Mouse (Mus musculus): ENCODE data around the gene Fbxl19. TPM values are rescaled to one million over a fixed set of nuclear protein-coding genes. Genes with fewer than 3 reads are reported as not detected.
A peak's percentile ranks its signal among the peaks of the same experiment; 100 is the strongest.
"Not testable (repeated sequence)": the region's sequence is repeated elsewhere in the genome, so short reads cannot be mapped to it uniquely, and the experiment has no call there.

Fbxl19 gene
- polyA plus RNA-seq, 1 experiment from 2014 or later = 3.8 TPM

GRCm38 (mm10) chr7:127771262-127771661, 26.9 kb downstream of the Fbxl19 start:
- 56% methylated on average over 5 of the region's 5 CpGs for WGBS
- H3K27ac ChIP-seq = peak overlapping the region; percentile 97; the same call in 1 of the 2 replicates
- no peak overlapping the region for H3K9ac ChIP-seq
- H3K9me3 ChIP-seq = no peaks in the 10 kb centered on the region
- peaks cover 12% of the 10 kb centered on the region; the same call in 1 of the 2 replicates for H3K36me3 ChIP-seq
- peak overlapping the region; percentile 67; the same call in 1 of the 2 replicates for H3K4me3 ChIP-seq (replicated peaks)
- peak overlapping the region; percentile 80 for H3K4me2 ChIP-seq
- no peak for ATAC-seq (ENCODE audit: insufficient read depth, low FRiP score, low read depth)
- no peaks in the 10 kb centered on the region for H3K27me3 ChIP-seq (replicated peaks)
- H3K4me1 ChIP-seq = peaks cover 23% of the 10 kb centered on the region

DNA sequence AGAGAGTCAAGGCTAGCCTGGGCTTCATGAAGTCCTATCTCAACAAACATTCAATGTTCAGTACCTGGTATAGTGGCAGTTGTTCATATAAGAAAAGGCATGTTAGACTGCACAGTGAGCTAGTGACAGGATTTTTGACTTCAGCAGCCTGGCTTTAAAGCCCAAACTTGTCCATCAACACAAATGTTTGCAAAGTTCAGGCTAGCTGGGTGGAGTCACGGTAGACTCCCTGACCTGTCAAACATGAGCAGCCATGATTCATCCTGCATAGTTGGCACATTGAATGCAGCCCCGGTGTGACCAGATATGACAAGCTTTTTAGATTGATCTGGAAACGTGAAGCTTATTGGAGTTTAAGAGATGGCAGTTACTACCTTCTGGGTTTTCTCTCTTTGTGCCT, 27.7 kb downstream of the Fbxl19 start:
- no peak overlapping the region for H3K4me2 ChIP-seq
- no peak for ATAC-seq (ENCODE audit: insufficient read depth, low FRiP score, low read depth)
- no peaks in the 10 kb centered on the region for H3K27me3 ChIP-seq (replicated peaks)
- peaks cover 6% of the 10 kb centered on the region; the same call in 1 of the 2 replicates for H3K36me3 ChIP-seq
- H3K27ac ChIP-seq = peak overlapping the region; percentile 11; the same call in 1 of the 2 replicates
- H3K4me3 ChIP-seq (replicated peaks) = no peak overlapping the region
- 42% methylated on average over 3 of the region's 3 CpGs for WGBS
- H3K4me1 ChIP-seq = peaks cover 23% of the 10 kb centered on the region
- no peak overlapping the region for H3K9ac ChIP-seq
- no peaks in the 10 kb centered on the region for H3K9me3 ChIP-seq

GRCm38 (mm10) chr7:127772557-127772956, 28.2 kb downstream of the Fbxl19 start:
- no peak overlapping the region for H3K4me3 ChIP-seq (replicated peaks)
- WGBS = 77% methylated on average over 1 of the region's 1 CpGs
- H3K9me3 ChIP-seq = no peaks in the 10 kb centered on the region
- no peak overlapping the region for H3K4me2 ChIP-seq
- no peak for ATAC-seq (ENCODE audit: insufficient read depth, low FRiP score, low read depth)
- no peak overlapping the region for H3K9ac ChIP-seq
- H3K4me1 ChIP-seq = peaks cover 23% of the 10 kb centered on the region
- 0 out of 2 replicates have a peak, but pooled peaks cover 3% of the 10 kb centered on the region for H3K36me3 ChIP-seq
- H3K27me3 ChIP-seq (replicated peaks) = no peaks in the 10 kb centered on the region
- peak overlapping the region; percentile 11; the same call in 1 of the 2 replicates for H3K27ac ChIP-seq

DNA sequence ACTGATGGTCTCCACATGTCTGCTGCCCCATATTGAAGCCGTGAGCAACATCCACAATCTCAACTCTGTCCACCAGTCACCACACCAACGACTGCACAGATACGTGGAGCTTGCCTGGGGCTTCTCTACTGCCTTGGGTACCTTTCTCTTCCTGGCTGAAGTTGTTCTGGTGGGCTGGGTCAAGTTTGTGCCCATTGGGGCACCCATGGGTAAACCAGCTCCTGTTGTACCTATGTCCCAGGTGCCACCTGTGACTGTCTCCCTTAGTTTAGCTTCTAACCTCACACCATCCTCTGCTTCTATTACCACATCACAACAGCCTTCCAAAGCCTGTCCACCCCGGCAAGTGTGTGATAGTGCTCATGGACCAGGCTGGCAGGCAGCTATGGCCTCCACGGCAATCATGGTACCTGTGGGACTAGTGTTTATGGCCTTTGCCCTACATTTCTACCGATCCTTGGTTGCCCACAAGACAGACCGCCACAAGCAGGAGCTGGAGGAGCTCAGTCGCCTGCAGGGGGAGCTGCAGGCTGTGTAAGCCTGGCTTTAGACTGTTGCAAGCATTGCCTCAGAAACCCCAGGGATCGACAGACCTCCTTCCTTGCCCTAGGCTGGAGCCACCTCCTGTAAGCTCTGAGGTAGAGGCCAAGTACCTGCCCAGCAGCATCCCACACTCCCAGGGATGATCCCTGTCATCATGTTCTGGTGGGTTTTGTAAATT, 29.5 kb downstream of the Fbxl19 start:
- peaks cover under 1% of the 10 kb centered on the region; the same call in 1 of the 2 replicates for H3K36me3 ChIP-seq
- ATAC-seq (ENCODE audit: insufficient read depth, low FRiP score, low read depth) = no peak
- WGBS = 40% methylated on average over 9 of the region's 9 CpGs
- peaks cover 29% of the 10 kb centered on the region for H3K4me1 ChIP-seq
- no peak overlapping the region for H3K27ac ChIP-seq
- H3K4me3 ChIP-seq (replicated peaks) = no peak overlapping the region
- no peaks in the 10 kb centered on the region for H3K9me3 ChIP-seq
- H3K9ac ChIP-seq = no peak overlapping the region
- no peak overlapping the region for H3K4me2 ChIP-seq
- no peaks in the 10 kb centered on the region for H3K27me3 ChIP-seq (replicated peaks)

- WGBS = 67% methylated on average over 7 of the region's 7 CpGs
- peak overlapping the region; percentile 99 for H3K27ac ChIP-seq
- peaks cover 22% of the 10 kb centered on the region for H3K4me1 ChIP-seq
- 0 out of 2 replicates have a peak overlapping the region, but pooled peaks have one; percentile 84 for H3K9ac ChIP-seq
- not testable (repeated sequence) for H3K27me3 ChIP-seq (replicated peaks); H3K9me3 ChIP-seq; ATAC-seq (ENCODE audit: insufficient read depth, low FRiP score, low read depth)
- peak overlapping the region; percentile 65 for H3K4me2 ChIP-seq
- peak overlapping the region; percentile 94 for H3K4me3 ChIP-seq (replicated peaks)
- peaks cover 11% of the 10 kb centered on the region for H3K36me3 ChIP-seq
Measured at GRCm38 (mm10) chr7:127775837-127776236, 31.5 kb downstream of the Fbxl19 start.

DNA sequence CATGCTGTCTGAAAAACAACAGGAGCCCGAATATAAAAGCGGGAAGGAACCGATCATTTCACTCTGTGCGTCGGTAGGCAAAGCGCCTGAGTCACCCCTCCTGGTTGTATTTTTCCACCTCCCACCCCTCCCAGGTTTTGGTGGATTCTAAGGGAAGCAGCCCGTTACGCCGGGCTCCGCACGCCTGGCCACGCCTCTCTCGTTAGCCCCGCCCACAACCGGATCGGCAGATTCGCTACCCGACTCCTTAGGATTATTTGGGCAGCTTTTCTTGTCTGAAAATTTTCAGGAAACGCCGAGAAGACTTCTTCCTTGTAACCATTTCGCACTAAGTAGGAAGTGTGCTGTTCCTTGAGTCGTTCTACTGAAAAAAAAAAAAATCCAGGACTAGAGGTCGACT, 32.1 kb downstream of the Fbxl19 start, which contains the start of gene Setd1a:
Setd1a (plus strand) TSS at position 245 of the 400 bp plus-strand sequence.
- no peaks in the 10 kb centered on the region for H3K27me3 ChIP-seq (replicated peaks)
- no peaks in the 10 kb centered on the region for H3K9me3 ChIP-seq
- peak within 1 kb of the TSS; percentile 76 for H3K4me2 ChIP-seq
- H3K4me3 ChIP-seq (replicated peaks) = peak within 1 kb of the TSS; percentile 94
- WGBS = under 1% methylated on average over 23 of the region's 23 CpGs
- peak within 1 kb of the TSS; percentile 99 for H3K27ac ChIP-seq
- H3K9ac ChIP-seq = peak within 1 kb of the TSS; percentile 84
- H3K36me3 ChIP-seq = peaks cover 15% of the 10 kb centered on the region
- peak; percentile 67 for ATAC-seq (ENCODE audit: insufficient read depth, low FRiP score, low read depth)
- peaks cover 17% of the 10 kb centered on the region for H3K4me1 ChIP-seq

GRCm38 (mm10) chr7:127776878-127777473, 32.6 kb downstream of the Fbxl19 start:
- Histone ChIP-seq H3K27me3 (replicated peaks) (no peaks in the 10 kb centered on the region), H3K4me3 (replicated peaks) (peak overlapping the region; percentile 94), H3K9ac (peak overlapping the region; percentile 84), H3K9me3 (no peaks in the 10 kb centered on the region), H3K36me3 (peaks cover 18% of the 10 kb centered on the region), H3K4me2 (peak overlapping the region; percentile 65), H3K4me1 (peaks cover 16% of the 10 kb centered on the region), H3K27ac (peak overlapping the region; percentile 99)
- ATAC-seq (ENCODE audit: insufficient read depth, low FRiP score, low read depth) = peak; percentile 91
- WGBS = under 1% methylated on average over 57 of the region's 70 CpGs

GRCm38 (mm10) chr7:127777474-127778266, 33.3 kb downstream of the Fbxl19 start:
- WGBS = 3% methylated on average over 64 of the region's 66 CpGs

DNA sequence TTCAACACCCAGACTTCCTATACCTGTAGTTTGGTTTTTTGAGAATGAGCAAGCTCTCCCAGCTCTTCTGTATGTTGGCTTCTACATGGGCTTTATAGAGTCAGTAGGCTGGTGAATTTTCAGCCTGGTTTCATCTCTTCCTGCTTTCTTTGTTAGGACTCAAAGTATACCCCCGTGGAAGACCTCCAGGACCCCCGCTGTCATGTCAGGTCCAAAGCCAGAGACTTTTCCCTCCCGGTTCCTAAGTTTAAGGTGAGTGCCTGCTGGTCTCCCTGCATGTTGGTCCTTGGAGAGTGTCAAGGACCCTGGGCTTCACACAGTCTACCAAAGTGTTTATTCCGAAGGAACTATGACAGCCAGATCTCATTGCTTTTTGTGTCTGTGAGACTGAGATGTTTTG, 34.0 kb downstream of the Fbxl19 start:
- peak overlapping the region; percentile 94 for H3K4me3 ChIP-seq (replicated peaks)
- 81% methylated on average over 4 of the region's 4 CpGs for WGBS

More at GRCm38 (mm10) chr7:127777474-127778266, 33.3 kb downstream of the Fbxl19 start:
- H3K36me3 ChIP-seq = peaks cover 24% of the 10 kb centered on the region
- no peaks in the 10 kb centered on the region for H3K9me3 ChIP-seq
- H3K27me3 ChIP-seq (replicated peaks) = no peaks in the 10 kb centered on the region
- peak overlapping the region; percentile 76 for H3K4me2 ChIP-seq
- H3K4me3 ChIP-seq (replicated peaks) = peak overlapping the region; percentile 94
- peak; percentile 32 for ATAC-seq (ENCODE audit: insufficient read depth, low FRiP score, low read depth)
- peak overlapping the region; percentile 84 for H3K9ac ChIP-seq
- H3K4me1 ChIP-seq = peaks cover 16% of the 10 kb centered on the region
- H3K27ac ChIP-seq = peak overlapping the region; percentile 99

DNA sequence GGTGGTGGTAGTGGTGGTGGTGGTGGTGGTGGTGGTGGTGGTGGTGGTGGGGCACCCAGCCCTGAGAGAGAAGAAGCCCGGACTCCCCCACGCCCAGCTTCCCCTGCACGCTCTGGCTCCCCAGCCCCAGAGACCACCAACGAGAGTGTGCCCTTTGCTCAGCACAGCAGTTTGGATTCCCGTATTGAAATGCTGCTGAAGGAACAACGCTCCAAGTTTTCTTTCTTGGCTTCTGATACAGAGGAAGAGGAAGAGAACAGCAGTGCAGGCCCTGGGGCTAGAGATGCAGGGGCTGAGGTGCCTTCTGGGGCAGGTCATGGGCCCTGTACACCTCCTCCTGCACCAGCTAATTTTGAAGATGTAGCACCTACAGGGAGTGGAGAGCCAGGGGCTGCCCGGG, 41.0 kb downstream of the Fbxl19 start, which contains the start of gene Gm49388:
Gm49388 (plus strand) TSS at position 301 of the 400 bp plus-strand sequence.
- H3K4me1 ChIP-seq = no peaks in the 10 kb centered on the region
- H3K4me3 ChIP-seq (replicated peaks) = no peak within 1 kb of the TSS
- H3K4me2 ChIP-seq = no peak within 1 kb of the TSS
- H3K36me3 ChIP-seq = peaks cover 68% of the 10 kb centered on the region
- 94% methylated on average over 7 of the region's 7 CpGs for WGBS
- H3K9me3 ChIP-seq = no peaks in the 10 kb centered on the region
- no peak for ATAC-seq (ENCODE audit: insufficient read depth, low FRiP score, low read depth)
- H3K27me3 ChIP-seq (replicated peaks) = no peaks in the 10 kb centered on the region
- H3K27ac ChIP-seq = no peak within 1 kb of the TSS
- no peak within 1 kb of the TSS for H3K9ac ChIP-seq

More for the DNA sequence above, 34.0 kb downstream of the Fbxl19 start:
- no peak for ATAC-seq (ENCODE audit: insufficient read depth, low FRiP score, low read depth)
- H3K9me3 ChIP-seq = no peaks in the 10 kb centered on the region
- H3K36me3 ChIP-seq = peaks cover 24% of the 10 kb centered on the region
- H3K27ac ChIP-seq = no peak overlapping the region
- no peaks in the 10 kb centered on the region for H3K27me3 ChIP-seq (replicated peaks)
- H3K4me1 ChIP-seq = peaks cover 16% of the 10 kb centered on the region
- peak overlapping the region; percentile 84 for H3K9ac ChIP-seq
- peak overlapping the region; percentile 76 for H3K4me2 ChIP-seq

- peaks cover 16% of the 10 kb centered on the region; the same call in 1 of the 2 replicates for H3K4me1 ChIP-seq
- peaks cover 62% of the 10 kb centered on the region for H3K36me3 ChIP-seq
- no peaks in the 10 kb centered on the region for H3K27me3 ChIP-seq (replicated peaks)
- no peak overlapping the region for H3K27ac ChIP-seq
- no peaks in the 10 kb centered on the region for H3K9me3 ChIP-seq
- no peak overlapping the region for H3K4me2 ChIP-seq
- no peak overlapping the region for H3K9ac ChIP-seq
- H3K4me3 ChIP-seq (replicated peaks) = no peak overlapping the region
- no peak for ATAC-seq (ENCODE audit: insufficient read depth, low FRiP score, low read depth)
- WGBS = 88% methylated on average over 23 of the region's 23 CpGs
Measured at GRCm38 (mm10) chr7:127797076-127797845, 52.9 kb downstream of the Fbxl19 start.
